Comparison of ENCODE assay signal across 25 mouse cellular contexts in the genomic region with DNA sequence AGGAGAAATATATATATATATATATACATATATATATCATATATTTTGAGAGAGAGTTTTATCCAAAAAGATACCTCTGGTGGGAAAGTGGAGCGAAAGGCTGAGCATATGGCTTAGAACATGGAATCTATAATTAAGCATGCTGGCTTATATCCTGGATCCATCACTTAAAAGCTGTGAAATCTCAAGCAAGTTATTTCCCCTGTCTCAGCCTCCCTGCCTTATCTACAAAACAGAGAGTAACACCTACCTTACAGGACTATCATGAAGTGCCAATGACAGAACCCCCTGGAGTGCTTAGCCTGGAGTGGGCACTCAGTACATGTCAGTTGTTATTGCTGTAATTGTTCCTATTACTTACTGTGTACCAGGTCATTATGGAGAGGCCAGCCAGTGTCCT.
DNase-seq lines count a peak whose midpoint lies in the region; ATAC-seq lines count a peak whose summit lies in the region.
"Had no signal": no experiment of that assay in that cellular context is flagged by ENCODE, and none has a peak within 500 bp of the region (broad histone marks: within the 10 kb centered on the region; RNA-seq: fewer than 3 reads in every experiment).

No protein-coding gene starts in this region.

- H3K4me2 ChIP-seq in forebrain, embryonic 15.5 days (replicated peaks), result no peak overlapping the region
- H3K4me2 ChIP-seq in embryonic facial prominence, embryonic 12.5 days (replicated peaks), result no peak overlapping the region
- H3K4me2 ChIP-seq in limb, embryonic 12.5 days, result no peak overlapping the region
- H3K4me2 ChIP-seq: liver, embryonic 12.5 days; midbrain, embryonic 11.5 days had no signal

- H3K9ac ChIP-seq in forebrain, embryonic 15.5 days (replicated peaks), result no peak overlapping the region
- no peak overlapping the region for H3K9ac ChIP-seq in embryonic facial prominence, embryonic 12.5 days
- H3K9ac ChIP-seq in limb, embryonic 12.5 days (replicated peaks), result no peak overlapping the region
- H3K9ac ChIP-seq: liver, embryonic 12.5 days; liver, postnatal 0 days had no signal

- peak; percentile 50; the same call in 1 of the 2 replicates for ATAC-seq in forebrain, embryonic 15.5 days (replicated peaks)
- ATAC-seq in embryonic facial prominence, embryonic 12.5 days (ENCODE audit: insufficient number of reproducible peaks, insufficient read depth, low FRiP score, low TSS enrichment), result no peak
- ATAC-seq in limb, embryonic 12.5 days (ENCODE audit: insufficient number of reproducible peaks, insufficient read depth, low FRiP score, low TSS enrichment, low read depth), result no peak
- ATAC-seq: hindbrain, embryonic 16.5 days; liver, embryonic 12.5 days; liver, postnatal 0 days; midbrain, embryonic 16.5 days had no signal

- no peaks in the 10 kb centered on the region for H3K36me3 ChIP-seq in forebrain, embryonic 15.5 days
- no peaks in the 10 kb centered on the region for H3K36me3 ChIP-seq in forebrain, embryonic 10.5 days (replicated peaks)
- H3K36me3 ChIP-seq in embryonic facial prominence, embryonic 12.5 days, result no peaks in the 10 kb centered on the region
- no peaks in the 10 kb centered on the region for H3K36me3 ChIP-seq in limb, embryonic 12.5 days
- H3K36me3 ChIP-seq: hindbrain, embryonic 10.5 days; liver, embryonic 12.5 days had no signal

- H3K27ac ChIP-seq in forebrain, embryonic 15.5 days (replicated peaks), result peak overlapping the region; percentile 66
- no peak overlapping the region for H3K27ac ChIP-seq in forebrain, embryonic 10.5 days
- H3K27ac ChIP-seq in embryonic facial prominence, embryonic 12.5 days, result peak overlapping the region; percentile 60; the same call in 1 of the 2 replicates
- peak overlapping the region; percentile 14; the same call in 1 of the 2 replicates for H3K27ac ChIP-seq in limb, embryonic 12.5 days
- H3K27ac ChIP-seq: hindbrain, embryonic 10.5 days; liver, embryonic 12.5 days; stomach, postnatal 0 days had no signal

- DNase-seq in forebrain, embryonic 10.5 days (ENCODE audit: extremely low spot score, low spot score), result no peak
- DNase-seq in cerebellum, postnatal 10 days, result no peak
- DNase-seq in heart, adult 11 months, result no peak
- DNase-seq in embryo, embryonic 10.5 days (ENCODE audit: low spot score), result no peak
- DNase-seq: adrenal gland, postnatal 25 days; cerebellum, adult 8-10 months; gastrocnemius, postnatal 10 days; heart, postnatal 14 days; kidney, adult 18-20 months; kidney, postnatal 36 days; layer of hippocampus, postnatal 36 days; liver, postnatal 0 days; lung, postnatal 36 days; right cerebral cortex, postnatal 4 days; thymus, adult 2 months; thymus, postnatal 36 days had no signal

- H3K4me1 ChIP-seq in forebrain, embryonic 15.5 days, result peaks cover 20% of the 10 kb centered on the region
- H3K4me1 ChIP-seq in forebrain, embryonic 10.5 days, result peaks cover 21% of the 10 kb centered on the region
- H3K4me1 ChIP-seq in embryonic facial prominence, embryonic 12.5 days, result peaks cover 23% of the 10 kb centered on the region
- peaks cover 32% of the 10 kb centered on the region for H3K4me1 ChIP-seq in limb, embryonic 12.5 days (replicated peaks)
- H3K4me1 ChIP-seq: hindbrain, embryonic 10.5 days; liver, embryonic 12.5 days had no signal

- no peaks in the 10 kb centered on the region for H3K9me3 ChIP-seq in forebrain, embryonic 15.5 days
- no peaks in the 10 kb centered on the region for H3K9me3 ChIP-seq in forebrain, embryonic 10.5 days
- no peaks in the 10 kb centered on the region for H3K9me3 ChIP-seq in embryonic facial prominence, embryonic 12.5 days
- H3K9me3 ChIP-seq in limb, embryonic 12.5 days, result no peaks in the 10 kb centered on the region
- H3K9me3 ChIP-seq: hindbrain, embryonic 10.5 days; liver, embryonic 12.5 days had no signal

- H3K4me3 ChIP-seq in forebrain, embryonic 15.5 days, result no peak overlapping the region
- H3K4me3 ChIP-seq in forebrain, embryonic 10.5 days, result no peak overlapping the region
- H3K4me3 ChIP-seq in embryonic facial prominence, embryonic 12.5 days, result no peak overlapping the region
- no peak overlapping the region for H3K4me3 ChIP-seq in limb, embryonic 12.5 days (replicated peaks)
- H3K4me3 ChIP-seq: hindbrain, embryonic 10.5 days; liver, embryonic 12.5 days had no signal

- WGBS in forebrain, embryonic 15.5 days, result 58% methylated on average over 1 of the region's 1 CpGs
- WGBS in forebrain, embryonic 10.5 days, result 96% methylated on average over 1 of the region's 1 CpGs
- WGBS in embryonic facial prominence, embryonic 12.5 days, result 89% methylated on average over 1 of the region's 1 CpGs
- WGBS in limb, embryonic 12.5 days, result 79% methylated on average over 1 of the region's 1 CpGs

- no peaks in the 10 kb centered on the region for H3K27me3 ChIP-seq in forebrain, embryonic 15.5 days
- H3K27me3 ChIP-seq in forebrain, embryonic 10.5 days (ENCODE audit: poor library complexity, severe bottlenecking), result no peaks in the 10 kb centered on the region
- H3K27me3 ChIP-seq in embryonic facial prominence, embryonic 12.5 days, result no peaks in the 10 kb centered on the region
- H3K27me3 ChIP-seq in limb, embryonic 12.5 days, result no peaks in the 10 kb centered on the region
- H3K27me3 ChIP-seq: liver, embryonic 12.5 days had no signal
